Mouse (Mus musculus) G1E (cell line): ENCODE data around the gene Pdzd11. TPM values are rescaled to one million over a fixed set of nuclear protein-coding genes. Genes with fewer than 3 reads are reported as not detected.

Experiments
- ATAC-seq: 2 replicates; pipeline ENCODE4 v1.8.0; 2016; ENCODE audit warnings: mild to moderate bottlenecking; ENCODE audit not compliant: insufficient number of reproducible peaks, poor library complexity, low FRiP score, severe bottlenecking; ENCODE audit errors: extremely low read depth
- DNase-seq: peaks from one replicate; pipeline ENCODE4 v3.0.0; 2012; ENCODE audit warnings: low spot score
- H3K27me3 ChIP-seq: 2 replicates; pipeline ENCODE4 v1.6.1; 2012; ENCODE audit warnings: mild to moderate bottlenecking, low read length, inconsistent platforms; ENCODE audit not compliant: insufficient read depth
- H3K36me3 ChIP-seq: replicated peaks from 2 replicates; pipeline ENCODE3; 2012; ENCODE audit warnings: mild to moderate bottlenecking, inconsistent platforms
- H3K4me1 ChIP-seq: 2 replicates; pipeline ENCODE4 v1.6.1; 2012; ENCODE audit warnings: low read depth, low read length, inconsistent platforms, mixed read lengths; ENCODE audit not compliant: insufficient read depth
- H3K4me3 ChIP-seq: 2 replicates; pipeline ENCODE4 v1.5.1; 2012; ENCODE audit warnings: low read depth, mild to moderate bottlenecking, inconsistent platforms, low read length, moderate library complexity, mixed read lengths
- H3K9me3 ChIP-seq: replicated peaks from 2 replicates; pipeline ENCODE4 v1.6.1; 2012; ENCODE audit warnings: inconsistent platforms
- GATA1 ChIP-seq: IDR thresholded peaks from 2 replicates; pipeline ENCODE4 v1.6.1; 2012; ENCODE audit warnings: borderline replicate concordance, low read length, inconsistent platforms, mixed read lengths
- GATA2 ChIP-seq: IDR thresholded peaks from 2 replicates; pipeline ENCODE4 v1.6.1; 2012; ENCODE audit warnings: low read depth, low read length, inconsistent platforms, borderline replicate concordance
- POLR2AphosphoS5 ChIP-seq: IDR thresholded peaks from 2 replicates; pipeline ENCODE4 v1.6.1; 2012; ENCODE audit warnings: low read depth, low read length, inconsistent platforms; ENCODE audit not compliant: insufficient replicate concordance
- polyA plus RNA-seq: library from polyadenylated mRNA; stranded (reverse); fragments of >175 nt; gene quantifications from 2 replicates; pipeline ENCODE4 v1.2.3, GENCODE M21; 2012
- total RNA-seq, 2 experiments: library from RNA; stranded (forward) in 1 of 2; stranded (reverse) in 1 of 2; fragments of 200-1000 nt in 1 of 2; fragments of >200 nt in 1 of 2; fragmentation: Nextera tagmentation in 1 of 2; gene quantifications; 2 replicates each; pipeline ENCODE4 v1.2.3; 2014 to 2017

Pdzd11 gene
- total and polyA plus RNA-seq, 3 experiments, result 8.4 to 52.7 (median 37.0) TPM

GRCm38 (mm10) chrX:100594791-100595190, 31.6 kb downstream of the Pdzd11 start, which contains the start of gene P2ry4:
TSS of gene P2ry4 (minus strand) at chrX:100594869.
- no peaks in the 10 kb centered on the region for H3K36me3 ChIP-seq
- H3K4me3 ChIP-seq, result no peak within 1 kb of the TSS
- TF ChIP-seq GATA2 (no peak), GATA1 (no peak), POLR2AphosphoS5 (no peak)
- DNase-seq (no peak), ATAC-seq (no peak)
- no peaks in the 10 kb centered on the region for H3K4me1 ChIP-seq
- peaks cover 8% of the 10 kb centered on the region; the same call in 1 of the 2 replicates for H3K27me3 ChIP-seq
- no peaks in the 10 kb centered on the region for H3K9me3 ChIP-seq

Other genes with a start within 250 kb of the Pdzd11 start
- gene Otud6a, start 197.6 kb downstream of the Pdzd11 start, total RNA-seq (2014; fragmentation: Nextera tagmentation), result not detected in 2 replicates
- 0.33 TPM in 1 of 2 replicates, not detected in the other for gene Otud6a, start 197.6 kb downstream of the Pdzd11 start, total RNA-seq (2017)
- not detected in 2 replicates for gene Otud6a, start 197.6 kb downstream of the Pdzd11 start, polyA plus RNA-seq
- gene Awat2, start 183.9 kb downstream of the Pdzd11 start, total RNA-seq (2014; fragmentation: Nextera tagmentation), result 0.73 and 2.0 TPM in 2 replicates
- gene Awat2, start 183.9 kb downstream of the Pdzd11 start, total RNA-seq (2017), result 0.82 and 1.0 TPM in 2 replicates
- 0.08 TPM in 1 of 2 replicates, not detected in the other for gene Awat2, start 183.9 kb downstream of the Pdzd11 start, polyA plus RNA-seq
- 63.3 and 72.2 TPM in 2 replicates for gene Igbp1, start 132.3 kb downstream of the Pdzd11 start, total RNA-seq (2014; fragmentation: Nextera tagmentation)
- gene Igbp1, start 132.3 kb downstream of the Pdzd11 start, total RNA-seq (2017), result 103 and 104 TPM in 2 replicates
- 18.7 and 20.7 TPM in 2 replicates for gene Igbp1, start 132.3 kb downstream of the Pdzd11 start, polyA plus RNA-seq
- gene Dgat2l6, start 101.7 kb downstream of the Pdzd11 start, total RNA-seq (2014; fragmentation: Nextera tagmentation), result not detected in 2 replicates
- 0.11 and 0.12 TPM in 2 replicates for gene Dgat2l6, start 101.7 kb downstream of the Pdzd11 start, total RNA-seq (2017)
- gene Dgat2l6, start 101.7 kb downstream of the Pdzd11 start, polyA plus RNA-seq, result not detected in 2 replicates
- not detected in 2 replicates for gene Awat1, start 54.3 kb downstream of the Pdzd11 start, total RNA-seq (2014; fragmentation: Nextera tagmentation)
- 0.12 TPM in 1 of 2 replicates, not detected in the other for gene Awat1, start 54.3 kb downstream of the Pdzd11 start, total RNA-seq (2017)
- not detected in 2 replicates for gene Awat1, start 54.3 kb downstream of the Pdzd11 start, polyA plus RNA-seq
- not detected in 2 replicates for gene P2ry4, start 31.7 kb downstream of the Pdzd11 start, total RNA-seq (2014; fragmentation: Nextera tagmentation)
- gene P2ry4, start 31.7 kb downstream of the Pdzd11 start, total RNA-seq (2017), result 0.05 TPM in 1 of 2 replicates, not detected in the other
- gene P2ry4, start 31.7 kb downstream of the Pdzd11 start, polyA plus RNA-seq, result not detected in 2 replicates
- not detected in 2 replicates for gene Arr3, start 21.1 kb downstream of the Pdzd11 start, total RNA-seq (2014; fragmentation: Nextera tagmentation)
- 0.38 TPM in 1 of 2 replicates, not detected in the other for gene Arr3, start 21.1 kb downstream of the Pdzd11 start, total RNA-seq (2017)
- gene Arr3, start 21.1 kb downstream of the Pdzd11 start, polyA plus RNA-seq, result not detected in 2 replicates
- gene Kif4, start 831 bp downstream of the Pdzd11 start, total RNA-seq (2014; fragmentation: Nextera tagmentation), result 66.0 and 77.6 TPM in 2 replicates
- 51.2 and 64.4 TPM in 2 replicates for gene Kif4, start 831 bp downstream of the Pdzd11 start, total RNA-seq (2017)
- 3.5 and 3.6 TPM in 2 replicates for gene Kif4, start 831 bp downstream of the Pdzd11 start, polyA plus RNA-seq
- not detected in 2 replicates for gene Gdpd2, start 103.3 kb upstream of the Pdzd11 start, total RNA-seq (2014; fragmentation: Nextera tagmentation)
- gene Gdpd2, start 103.3 kb upstream of the Pdzd11 start, total RNA-seq (2017), result 0.16 TPM in 1 of 2 replicates, not detected in the other
- gene Gdpd2, start 103.3 kb upstream of the Pdzd11 start, polyA plus RNA-seq, result not detected in 2 replicates
- gene Dlg3, start 141.2 kb upstream of the Pdzd11 start, total RNA-seq (2014; fragmentation: Nextera tagmentation), result not detected in 2 replicates
- gene Dlg3, start 141.2 kb upstream of the Pdzd11 start, total RNA-seq (2017), result 0.05 TPM in 1 of 2 replicates, not detected in the other
- gene Dlg3, start 141.2 kb upstream of the Pdzd11 start, polyA plus RNA-seq, result not detected in 2 replicates